Mouse (Mus musculus) bone marrow, adult 2 months (tissue): ENCODE results near the gene Shmt2. TPM values are rescaled to one million over a fixed set of nuclear protein-coding genes. Genes with fewer than 3 reads are reported as not detected.

Experiments
- H3K27ac ChIP-seq: fragments of 200-500 bp; 2 replicates; pipeline ENCODE4 v1.5.1; 2012; ENCODE audit warnings: low read depth, mild to moderate bottlenecking, control low read depth, inconsistent platforms, low read length; ENCODE audit not compliant: control insufficient read depth, poor library complexity, insufficient read depth
- H3K4me1 ChIP-seq: fragments of 200-500 bp; 2 replicates; pipeline ENCODE4 v1.6.1; 2011; ENCODE audit warnings: low read length; ENCODE audit not compliant: control insufficient read depth, insufficient read depth
- H3K4me3 ChIP-seq: fragments of 200-500 bp; replicated peaks from 2 replicates; pipeline ENCODE3; 2011; ENCODE audit warnings: mild to moderate bottlenecking, low read depth, low read length, control low read depth; ENCODE audit not compliant: control insufficient read depth
- CTCF ChIP-seq: fragments of 200-500 bp; IDR thresholded peaks from 2 replicates; pipeline ENCODE4 v1.5.1; 2011; ENCODE audit warnings: low read length, control low read depth; ENCODE audit not compliant: control insufficient read depth, insufficient read depth
- POLR2A ChIP-seq: fragments of 200-500 bp; IDR thresholded peaks from 2 replicates; pipeline ENCODE4 v1.6.1; 2011; ENCODE audit warnings: low read depth, mild to moderate bottlenecking, control low read depth, low read length, borderline replicate concordance; ENCODE audit not compliant: control insufficient read depth
- WGBS: fragments of 180-500 bp; shearing (Covaris S2); methylation state at CpG from one replicate; pipeline ENCODE4 v1.1.7; 2018; 5-methylcytosine and 5-hydroxymethylcytosine counted together
- polyA plus RNA-seq: library from polyadenylated mRNA; stranded (reverse); fragments of >200 nt; gene quantifications from 2 replicates; pipeline ENCODE4 v1.2.4, GENCODE M21; 2011; ENCODE audit warnings: low replicate concordance; ENCODE audit not compliant: missing spikeins, insufficient read depth, insufficient read length

Shmt2 gene
- polyA plus RNA-seq, 1 experiment = 39.9 TPM

GRCm38 (mm10) chr10:127500042-127500441 lies 22.2 kb downstream of the Shmt2 start:
- Histone ChIP-seq H3K4me1 (no peaks in the 10 kb centered on the region), H3K4me3 (no peak overlapping the region), H3K27ac (no peak overlapping the region)
- 85% methylated on average over 4 of the region's 4 CpGs for WGBS
- no peak for TF ChIP-seq POLR2A
- TF ChIP-seq CTCF = no peak

DNA sequence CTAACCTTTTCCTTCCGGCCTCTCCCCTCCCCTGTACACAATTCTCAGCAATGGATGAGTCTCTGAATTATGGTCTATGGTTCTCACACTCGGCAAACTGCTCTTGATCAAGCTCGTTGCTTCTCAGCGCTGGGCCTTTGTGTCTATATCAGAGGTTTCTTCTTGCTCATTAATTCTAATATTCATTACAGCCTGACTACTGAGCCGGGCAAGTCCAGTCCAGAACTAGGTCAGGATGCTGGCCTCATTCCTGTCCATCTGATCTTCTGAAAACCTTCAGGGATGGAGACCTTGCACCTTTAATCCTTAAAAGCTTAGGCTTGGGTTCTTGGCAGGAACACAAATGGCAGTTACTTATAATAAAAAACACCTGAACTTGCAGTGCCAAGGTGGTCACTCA lies 22.7 kb downstream of the Shmt2 start:
- TF ChIP-seq POLR2A = no peak
- no peak for TF ChIP-seq CTCF
- WGBS = 92% methylated on average over 5 of the region's 5 CpGs
- H3K4me3 ChIP-seq = no peak overlapping the region
- H3K4me1 ChIP-seq = no peaks in the 10 kb centered on the region
- no peak overlapping the region for H3K27ac ChIP-seq

GRCm38 (mm10) chr10:127496156-127496555 lies 26.1 kb downstream of the Shmt2 start:
- Histone ChIP-seq H3K4me3 (no peak overlapping the region), H3K27ac (no peak overlapping the region), H3K4me1 (no peaks in the 10 kb centered on the region)
- WGBS = 88% methylated on average over 3 of the region's 3 CpGs
- no peak for TF ChIP-seq CTCF
- TF ChIP-seq POLR2A = no peak

- Histone ChIP-seq H3K27ac (no peak overlapping the region), H3K4me1 (no peaks in the 10 kb centered on the region), H3K4me3 (no peak overlapping the region)
- TF ChIP-seq POLR2A (no peak), CTCF (no peak)
- 92% methylated on average over 3 of the region's 3 CpGs for WGBS
Observed at GRCm38 (mm10) chr10:127492118-127492517, 30.1 kb downstream of the Shmt2 start.

GRCm38 (mm10) chr10:127491128-127491512 lies 31.1 kb downstream of the Shmt2 start:
- Histone ChIP-seq H3K27ac (no peak overlapping the region), H3K4me3 (no peak overlapping the region), H3K4me1 (no peaks in the 10 kb centered on the region)
- WGBS = 86% methylated on average over 8 of the region's 8 CpGs
- no peak for TF ChIP-seq CTCF
- no peak for TF ChIP-seq POLR2A

DNA sequence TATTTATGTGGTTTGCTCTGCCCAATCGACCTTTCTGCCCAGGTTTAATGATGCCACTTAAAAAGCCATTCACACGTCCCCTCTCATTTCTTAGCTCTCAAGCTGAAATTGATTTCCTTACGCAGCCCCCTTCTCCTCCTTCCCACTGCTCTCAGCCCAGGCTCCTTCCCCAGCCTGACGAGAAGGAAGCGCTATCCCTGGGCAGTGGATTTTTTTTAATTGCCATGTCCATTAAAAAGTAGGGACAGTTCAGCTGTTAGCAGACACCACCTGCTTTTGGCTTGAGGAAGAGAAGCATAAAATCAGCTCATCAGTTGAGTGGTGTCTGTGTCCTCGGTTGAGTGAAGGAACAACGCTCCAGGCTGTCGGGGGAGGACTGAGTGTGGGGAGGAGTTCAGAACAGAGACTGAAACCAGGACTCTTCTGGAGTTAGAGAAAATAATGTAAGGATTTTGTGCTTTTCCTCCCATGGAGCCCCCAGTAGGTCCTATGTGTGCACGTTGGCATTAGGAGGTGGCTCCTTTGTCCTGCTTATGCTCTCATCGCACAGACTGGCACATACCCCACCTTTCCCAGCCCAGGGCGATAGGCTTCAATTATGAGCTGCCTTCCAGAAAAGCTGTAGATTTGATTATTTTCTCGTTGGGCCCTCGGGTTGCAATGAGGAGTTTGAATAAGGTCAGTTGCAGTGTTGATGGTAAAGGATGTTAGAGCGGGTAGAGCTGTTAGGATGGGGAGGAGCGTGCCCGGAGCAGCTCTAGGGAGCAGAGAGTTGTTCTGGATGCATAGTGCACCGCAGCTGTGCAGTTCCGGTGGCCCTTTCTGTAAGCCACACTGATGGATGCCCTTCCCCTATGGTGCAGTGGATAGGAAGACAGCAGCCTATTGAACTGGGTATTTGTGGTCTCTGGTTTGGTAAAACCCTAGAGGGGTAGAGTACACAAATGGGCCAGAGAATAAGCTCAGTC lies 31.8 kb downstream of the Shmt2 start:
- Histone ChIP-seq H3K4me3 (no peak overlapping the region), H3K4me1 (no peaks in the 10 kb centered on the region), H3K27ac (no peak overlapping the region)
- no peak for TF ChIP-seq POLR2A
- TF ChIP-seq CTCF = no peak
- WGBS = 88% methylated on average over 18 of the region's 18 CpGs

GRCm38 (mm10) chr10:127488856-127489255 lies 33.4 kb downstream of the Shmt2 start:
- TF ChIP-seq CTCF = no peak
- no peak for TF ChIP-seq POLR2A
- Histone ChIP-seq H3K27ac (no peak overlapping the region), H3K4me3 (no peak overlapping the region), H3K4me1 (no peaks in the 10 kb centered on the region)
- 85% methylated on average over 7 of the region's 7 CpGs for WGBS

DNA sequence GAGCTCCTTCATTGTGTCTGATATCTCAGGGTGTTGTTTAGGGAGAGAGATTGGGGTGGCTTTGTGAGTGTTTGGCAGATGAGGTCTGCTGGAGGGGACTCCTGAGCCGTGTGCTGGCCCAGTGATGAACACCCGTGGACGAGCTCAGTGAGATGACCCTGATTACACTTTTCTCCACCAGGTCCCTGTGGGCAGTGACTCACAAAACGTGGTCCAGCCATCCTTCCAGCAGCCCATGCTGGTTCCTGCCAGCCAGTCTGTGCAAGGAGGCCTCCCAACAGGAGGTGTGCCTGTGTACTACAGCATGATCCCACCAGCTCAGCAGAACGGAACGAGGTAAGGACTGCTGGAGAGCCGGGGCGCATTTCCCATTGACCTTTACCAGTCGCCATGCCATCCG lies 37.0 kb downstream of the Shmt2 start:
- Histone ChIP-seq H3K27ac (no peak overlapping the region), H3K4me1 (peaks cover 1% of the 10 kb centered on the region; the same call in 1 of the 2 replicates), H3K4me3 (no peak overlapping the region)
- 54% methylated on average over 10 of the region's 10 CpGs for WGBS
- TF ChIP-seq CTCF (no peak), POLR2A (no peak)
